In the genomic region with DNA sequence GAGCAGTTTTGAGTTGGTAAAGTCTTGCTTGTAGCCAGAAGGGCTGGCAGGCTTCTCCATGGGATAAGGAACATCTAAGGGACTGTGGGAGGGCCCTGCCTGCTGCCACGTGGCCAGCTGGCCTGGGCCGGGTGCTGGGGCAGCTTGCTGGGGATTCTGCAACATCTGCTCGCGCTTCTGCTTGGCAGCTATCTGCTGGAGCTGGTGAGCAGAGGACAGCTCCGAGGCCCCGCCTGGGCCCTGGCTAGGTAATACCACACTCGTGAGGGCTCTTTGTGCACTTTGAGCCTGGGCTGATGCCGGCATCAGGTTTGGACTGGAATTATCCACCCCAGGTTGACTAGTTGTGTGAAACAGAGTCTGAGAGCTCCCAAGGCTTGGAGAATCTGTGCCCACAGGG, we compare ENCODE assay signal across 12 mouse cellular contexts. TPM values are rescaled to one million over a fixed set of nuclear protein-coding genes. Genes with fewer than 3 reads are reported as not detected.
DNase-seq lines count a peak whose midpoint lies in the region; ATAC-seq and TF ChIP-seq lines count a peak whose summit lies in the region.
"Had no signal": no experiment of that assay in that cellular context is flagged by ENCODE, and none has a peak within 500 bp of the region (broad histone marks: within the 10 kb centered on the region; RNA-seq: fewer than 3 reads in every experiment).

No protein-coding gene starts in this region.

- H3K4me1 ChIP-seq in liver, embryonic 12.5 days, result no peaks in the 10 kb centered on the region
- no peaks in the 10 kb centered on the region for H3K4me1 ChIP-seq in kidney, embryonic 16.5 days (ENCODE audit: insufficient read depth, low read length)
- H3K4me1 ChIP-seq in heart, embryonic 10.5 days, result peaks cover 2% of the 10 kb centered on the region; the same call in 1 of the 2 replicates
- H3K4me1 ChIP-seq in forebrain, postnatal 0 days (ENCODE audit: insufficient read depth), result no peaks in the 10 kb centered on the region

- H3K9me3 ChIP-seq in liver, embryonic 12.5 days (replicated peaks), result no peaks in the 10 kb centered on the region
- H3K9me3 ChIP-seq in kidney, embryonic 16.5 days (ENCODE audit: low read length), result no peaks in the 10 kb centered on the region
- H3K9me3 ChIP-seq in heart, embryonic 10.5 days, result no peaks in the 10 kb centered on the region
- no peaks in the 10 kb centered on the region for H3K9me3 ChIP-seq in forebrain, postnatal 0 days (ENCODE audit: low read length)

- no peak overlapping the region for H3K4me3 ChIP-seq in liver, embryonic 12.5 days
- H3K4me3 ChIP-seq in kidney, embryonic 16.5 days (ENCODE audit: low read length), result no peak overlapping the region
- H3K4me3 ChIP-seq in heart, embryonic 10.5 days, result no peak overlapping the region
- H3K4me3 ChIP-seq in forebrain, postnatal 0 days (ENCODE audit: low read depth, low read length), result no peak overlapping the region
- H3K4me3 ChIP-seq: erythroblast, embryonic 14.5 days had no signal

- 0 out of 2 replicates have a peak, but pooled peaks have one; percentile 17 for ATAC-seq in liver, embryonic 12.5 days
- ATAC-seq in kidney, embryonic 16.5 days (ENCODE audit: low FRiP score, low TSS enrichment), result peak; percentile 39
- ATAC-seq in forebrain, postnatal 0 days, result no peak
- ATAC-seq: activated CD4-positive, CD25-positive, alpha-beta regulatory T cell, adult 4 months had no signal

- H3K27ac ChIP-seq in liver, embryonic 12.5 days, result no peak overlapping the region
- H3K27ac ChIP-seq in kidney, embryonic 16.5 days (ENCODE audit: low read length), result no peak overlapping the region
- H3K27ac ChIP-seq in heart, embryonic 10.5 days, result no peak overlapping the region
- no peak overlapping the region for H3K27ac ChIP-seq in forebrain, postnatal 0 days (ENCODE audit: low read depth, low read length)

- H3K4me2 ChIP-seq in liver, embryonic 12.5 days, result no peak overlapping the region
- no peak overlapping the region for H3K4me2 ChIP-seq in kidney, embryonic 16.5 days (replicated peaks; ENCODE audit: low read depth, low read length)
- no peak overlapping the region for H3K4me2 ChIP-seq in forebrain, postnatal 0 days (ENCODE audit: low read depth)
- H3K4me2 ChIP-seq: midbrain, embryonic 11.5 days had no signal

- TF ChIP-seq CTCF in forebrain, postnatal 0 days (IDR thresholded peaks at IDR 0.05; ENCODE audit: low read depth), result no peak

- no peaks in the 10 kb centered on the region for H3K27me3 ChIP-seq in liver, embryonic 12.5 days (replicated peaks)
- H3K27me3 ChIP-seq in kidney, embryonic 16.5 days (ENCODE audit: insufficient read depth, low read length), result no peaks in the 10 kb centered on the region
- H3K27me3 ChIP-seq in heart, embryonic 10.5 days (ENCODE audit: insufficient read depth, poor library complexity, severe bottlenecking), result no peaks in the 10 kb centered on the region
- no peaks in the 10 kb centered on the region for H3K27me3 ChIP-seq in forebrain, postnatal 0 days (ENCODE audit: insufficient read depth, low read length)

- WGBS in liver, embryonic 12.5 days (ENCODE audit: insufficient replicate concordance), result 81% methylated on average over 8 of the region's 8 CpGs
- WGBS in kidney, embryonic 16.5 days, result 79% methylated on average over 8 of the region's 8 CpGs
- WGBS in heart, embryonic 10.5 days, result 82% methylated on average over 8 of the region's 8 CpGs
- WGBS in forebrain, postnatal 0 days, result 88% methylated on average over 8 of the region's 8 CpGs

- no peak overlapping the region for H3K9ac ChIP-seq in liver, embryonic 12.5 days
- H3K9ac ChIP-seq in kidney, embryonic 16.5 days (replicated peaks; ENCODE audit: low read length), result no peak overlapping the region
- H3K9ac ChIP-seq in forebrain, postnatal 0 days, result no peak overlapping the region

- peak; percentile 59 to 74 for DNase-seq in cerebellum, postnatal 10 days
- no peak for DNase-seq in cerebellum, postnatal 36 days
- DNase-seq in liver, result no peak
- peak; percentile 30 for DNase-seq in skeletal muscle tissue, adult 2 months (ENCODE audit: low read depth, low spot score)
- no peak for DNase-seq in heart, embryonic 10.5 days (ENCODE audit: low spot score)
- DNase-seq in forebrain, postnatal 0 days, result no peak
- DNase-seq: thymus, adult 2 months had no signal

- peaks cover 59% of the 10 kb centered on the region for H3K36me3 ChIP-seq in liver, embryonic 12.5 days
- H3K36me3 ChIP-seq in kidney, embryonic 16.5 days (ENCODE audit: insufficient read depth, low read length), result peaks cover 53% of the 10 kb centered on the region
- peaks cover 61% of the 10 kb centered on the region for H3K36me3 ChIP-seq in heart, embryonic 10.5 days
- H3K36me3 ChIP-seq in forebrain, postnatal 0 days (ENCODE audit: insufficient read depth), result peaks cover 55% of the 10 kb centered on the region

RNA-seq across cellular contexts. Expression of gene Maml1, which starts 26.2 kb away (rescaled TPM):
- polyA plus RNA-seq in liver, embryonic 12.5 days (2016; fragmentation: Nextera tagmentation; extraction: Ambion mirVana), result 3.2 and 3.3 TPM in 2 replicates
- 5.2 and 6.3 TPM in 2 replicates for polyA plus RNA-seq in kidney, embryonic 16.5 days (2015; fragmentation: Nextera tagmentation; extraction: Ambion mirVana)
- polyA plus RNA-seq in heart, embryonic 10.5 days (2016; fragmentation: Nextera tagmentation; extraction: Ambion mirVana), result 3.3 and 4.7 TPM in 2 replicates
- 8.2 and 10.8 TPM in 2 replicates for total RNA-seq in forebrain, postnatal 0 days (2014; rRNA removed)
- 1.5 and 1.6 TPM in 2 replicates for polyA plus RNA-seq in forebrain, postnatal 0 days (2015; fragmentation: Nextera tagmentation; extraction: Ambion mirVana)

RNA-seq across cellular contexts. Expression of gene Ltc4s, which starts 27.5 kb away (rescaled TPM):
- polyA plus RNA-seq in liver, embryonic 12.5 days (2016; fragmentation: Nextera tagmentation; extraction: Ambion mirVana), result 0.87 and 1.0 TPM in 2 replicates
- polyA plus RNA-seq in kidney, embryonic 16.5 days (2015; fragmentation: Nextera tagmentation; extraction: Ambion mirVana), result 2.5 and 2.8 TPM in 2 replicates
- 0.42 and 0.60 TPM in 2 replicates for polyA plus RNA-seq in heart, embryonic 10.5 days (2016; fragmentation: Nextera tagmentation; extraction: Ambion mirVana)
- 1.5 and 6.1 TPM in 2 replicates for total RNA-seq in forebrain, postnatal 0 days (2014; rRNA removed)
- 6.1 TPM in 2 replicates for polyA plus RNA-seq in forebrain, postnatal 0 days (2015; fragmentation: Nextera tagmentation; extraction: Ambion mirVana)
- polyA plus RNA-seq: activated CD4-positive, CD25-positive, alpha-beta regulatory T cell, adult 4 months; erythroblast, embryonic 14.5 days had no signal

RNA-seq across cellular contexts. Expression of gene Mgat4b, which starts 55.2 kb away (rescaled TPM):
- 29.1 and 30.7 TPM in 2 replicates for polyA plus RNA-seq in liver, embryonic 12.5 days (2016; fragmentation: Nextera tagmentation; extraction: Ambion mirVana)
- 9.8 and 11.9 TPM in 2 replicates for polyA plus RNA-seq in kidney, embryonic 16.5 days (2015; fragmentation: Nextera tagmentation; extraction: Ambion mirVana)
- 17.3 and 20.1 TPM in 2 replicates for polyA plus RNA-seq in heart, embryonic 10.5 days (2016; fragmentation: Nextera tagmentation; extraction: Ambion mirVana)
- 106 and 107 TPM in 2 replicates for total RNA-seq in forebrain, postnatal 0 days (2014; rRNA removed)
- polyA plus RNA-seq in forebrain, postnatal 0 days (2015; fragmentation: Nextera tagmentation; extraction: Ambion mirVana), result 75.4 and 91.8 TPM in 2 replicates

RNA-seq across cellular contexts. Expression of gene Sqstm1, which starts 55.3 kb away (rescaled TPM):
- 143 and 152 TPM in 2 replicates for polyA plus RNA-seq in liver, embryonic 12.5 days (2016; fragmentation: Nextera tagmentation; extraction: Ambion mirVana)
- 298 and 338 TPM in 2 replicates for polyA plus RNA-seq in kidney, embryonic 16.5 days (2015; fragmentation: Nextera tagmentation; extraction: Ambion mirVana)
- polyA plus RNA-seq in heart, embryonic 10.5 days (2016; fragmentation: Nextera tagmentation; extraction: Ambion mirVana), result 193 TPM in 2 replicates
- total RNA-seq in forebrain, postnatal 0 days (2014; rRNA removed), result 303 and 330 TPM in 2 replicates
- polyA plus RNA-seq in forebrain, postnatal 0 days (2015; fragmentation: Nextera tagmentation; extraction: Ambion mirVana), result 413 and 423 TPM in 2 replicates

RNA-seq across cellular contexts. Expression of gene Canx, which starts 59.5 kb away (rescaled TPM):
- 255 and 264 TPM in 2 replicates for polyA plus RNA-seq in liver, embryonic 12.5 days (2016; fragmentation: Nextera tagmentation; extraction: Ambion mirVana)
- polyA plus RNA-seq in kidney, embryonic 16.5 days (2015; fragmentation: Nextera tagmentation; extraction: Ambion mirVana), result 393 and 397 TPM in 2 replicates
- polyA plus RNA-seq in heart, embryonic 10.5 days (2016; fragmentation: Nextera tagmentation; extraction: Ambion mirVana), result 354 and 363 TPM in 2 replicates
- 237 and 298 TPM in 2 replicates for total RNA-seq in forebrain, postnatal 0 days (2014; rRNA removed)
- polyA plus RNA-seq in forebrain, postnatal 0 days (2015; fragmentation: Nextera tagmentation; extraction: Ambion mirVana), result 182 and 233 TPM in 2 replicates

Comparison
In these comparisons a context has a peak if more than half of its experiments do, and no peak if none do; other contexts are left out.
1. DNase-seq: peak in cerebellum, postnatal 10 days (2 of 2) and skeletal muscle tissue, adult 2 months (single experiment); none in cerebellum, postnatal 36 days (0 of 2), liver (single experiment), heart, embryonic 10.5 days (single experiment) and forebrain, postnatal 0 days (single experiment).